Mouse (Mus musculus): ENCODE measurements around the gene Arhgef28. TPM values are rescaled to one million over a fixed set of nuclear protein-coding genes. Genes with fewer than 3 reads are reported as not detected.

The Arhgef28 gene
- polyA plus RNA-seq (2012; rRNA removed): 2.6 and 3.3 TPM in 2 replicates

GRCm38 (mm10) chr13:98205771-98206545 lies at the start of gene Arhgef28:
Gene Arhgef28 (minus strand): TSS chr13:98206439.
- WGBS: under 1% methylated on average over 62 of the region's 76 CpGs
- no peaks in the 10 kb centered on the region for H3K27me3 ChIP-seq (ENCODE audit: control insufficient read depth, insufficient read depth, low read length)
- peak; percentile 51; the same call in 1 of the 2 replicates for TF ChIP-seq CTCF (IDR thresholded peaks at IDR 0.05; ENCODE audit: extremely low read depth, insufficient read length, insufficient replicate concordance, low read depth, low read length)
- TF ChIP-seq POLR2A (IDR thresholded peaks at IDR 0.05; ENCODE audit: low read depth, low read length): no peak
- H3K4me3 ChIP-seq (ENCODE audit: low read depth, low read length): peak within 1 kb of the TSS; percentile 85
- H3K36me3 ChIP-seq (ENCODE audit: control insufficient read depth, insufficient read depth, low read length): no peaks in the 10 kb centered on the region
- peaks cover 8% of the 10 kb centered on the region; the same call in 1 of the 2 replicates for H3K4me1 ChIP-seq (ENCODE audit: control insufficient read depth, insufficient read depth, insufficient read length, low read length)
- H3K27ac ChIP-seq (ENCODE audit: insufficient read depth, low read depth, low read length): peak within 1 kb of the TSS; percentile 35

GRCm38 (mm10) chr13:98254921-98255320 lies 48.7 kb upstream of the Arhgef28 start:
- H3K36me3 ChIP-seq (ENCODE audit: control insufficient read depth, insufficient read depth, low read length): peaks cover 58% of the 10 kb centered on the region
- 82% methylated on average over 9 of the region's 9 CpGs for WGBS
- no peaks in the 10 kb centered on the region for H3K4me1 ChIP-seq (ENCODE audit: control insufficient read depth, insufficient read depth, insufficient read length, low read length)
- no peaks in the 10 kb centered on the region for H3K27me3 ChIP-seq (ENCODE audit: control insufficient read depth, insufficient read depth, low read length)
- H3K4me3 ChIP-seq (ENCODE audit: low read depth, low read length): no peak overlapping the region
- TF ChIP-seq CTCF (IDR thresholded peaks at IDR 0.05; ENCODE audit: extremely low read depth, insufficient read length, insufficient replicate concordance, low read depth, low read length) (no peak), POLR2A (IDR thresholded peaks at IDR 0.05; ENCODE audit: low read depth, low read length) (no peak)
- H3K27ac ChIP-seq (ENCODE audit: insufficient read depth, low read depth, low read length): no peak overlapping the region

GRCm38 (mm10) chr13:98249594-98249993 lies 43.4 kb upstream of the Arhgef28 start:
- TF ChIP-seq CTCF (IDR thresholded peaks at IDR 0.05; ENCODE audit: extremely low read depth, insufficient read length, insufficient replicate concordance, low read depth, low read length) (no peak), POLR2A (IDR thresholded peaks at IDR 0.05; ENCODE audit: low read depth, low read length) (no peak)
- WGBS: 91% methylated on average over 10 of the region's 10 CpGs
- Histone ChIP-seq H3K4me1 (ENCODE audit: control insufficient read depth, insufficient read depth, insufficient read length, low read length) (no peaks in the 10 kb centered on the region), H3K36me3 (ENCODE audit: control insufficient read depth, insufficient read depth, low read length) (peaks cover 49% of the 10 kb centered on the region), H3K27ac (ENCODE audit: insufficient read depth, low read depth, low read length) (no peak overlapping the region), H3K4me3 (ENCODE audit: low read depth, low read length) (no peak overlapping the region), H3K27me3 (ENCODE audit: control insufficient read depth, insufficient read depth, low read length) (no peaks in the 10 kb centered on the region)

GRCm38 (mm10) chr13:98245386-98245785 lies 39.1 kb upstream of the Arhgef28 start:
- no peak for TF ChIP-seq CTCF (IDR thresholded peaks at IDR 0.05; ENCODE audit: extremely low read depth, insufficient read length, insufficient replicate concordance, low read depth, low read length)
- no peak for TF ChIP-seq POLR2A (IDR thresholded peaks at IDR 0.05; ENCODE audit: low read depth, low read length)
- H3K4me3 ChIP-seq (ENCODE audit: low read depth, low read length): no peak overlapping the region
- no peak overlapping the region for H3K27ac ChIP-seq (ENCODE audit: insufficient read depth, low read depth, low read length)
- H3K27me3 ChIP-seq (ENCODE audit: control insufficient read depth, insufficient read depth, low read length): no peaks in the 10 kb centered on the region
- H3K4me1 ChIP-seq (ENCODE audit: control insufficient read depth, insufficient read depth, insufficient read length, low read length): no peaks in the 10 kb centered on the region
- 32% methylated on average over 7 of the region's 7 CpGs for WGBS
- peaks cover 27% of the 10 kb centered on the region for H3K36me3 ChIP-seq (ENCODE audit: control insufficient read depth, insufficient read depth, low read length)

GRCm38 (mm10) chr13:98244571-98245350 lies 38.5 kb upstream of the Arhgef28 start:
- Histone ChIP-seq H3K4me3 (ENCODE audit: low read depth, low read length) (no peak overlapping the region), H3K4me1 (ENCODE audit: control insufficient read depth, insufficient read depth, insufficient read length, low read length) (no peaks in the 10 kb centered on the region), H3K36me3 (ENCODE audit: control insufficient read depth, insufficient read depth, low read length) (peaks cover 21% of the 10 kb centered on the region), H3K27ac (ENCODE audit: insufficient read depth, low read depth, low read length) (no peak overlapping the region), H3K27me3 (ENCODE audit: control insufficient read depth, insufficient read depth, low read length) (no peaks in the 10 kb centered on the region)
- WGBS: 45% methylated on average over 5 of the region's 5 CpGs
- TF ChIP-seq POLR2A (IDR thresholded peaks at IDR 0.05; ENCODE audit: low read depth, low read length) (no peak), CTCF (IDR thresholded peaks at IDR 0.05; ENCODE audit: extremely low read depth, insufficient read length, insufficient replicate concordance, low read depth, low read length) (no peak)

GRCm38 (mm10) chr13:98241531-98242282 lies 35.5 kb upstream of the Arhgef28 start:
- 60% methylated on average over 9 of the region's 9 CpGs for WGBS
- H3K4me3 ChIP-seq (ENCODE audit: low read depth, low read length): no peak overlapping the region
- H3K36me3 ChIP-seq (ENCODE audit: control insufficient read depth, insufficient read depth, low read length): no peaks in the 10 kb centered on the region; the same call in 1 of the 2 replicates
- H3K4me1 ChIP-seq (ENCODE audit: control insufficient read depth, insufficient read depth, insufficient read length, low read length): no peaks in the 10 kb centered on the region
- no peak overlapping the region for H3K27ac ChIP-seq (ENCODE audit: insufficient read depth, low read depth, low read length)
- TF ChIP-seq POLR2A (IDR thresholded peaks at IDR 0.05; ENCODE audit: low read depth, low read length) (no peak), CTCF (IDR thresholded peaks at IDR 0.05; ENCODE audit: extremely low read depth, insufficient read length, insufficient replicate concordance, low read depth, low read length) (no peak)
- no peaks in the 10 kb centered on the region for H3K27me3 ChIP-seq (ENCODE audit: control insufficient read depth, insufficient read depth, low read length)
